Comparison of ENCODE assay signal across 26 mouse cellular contexts in genomic region chr15:97077665-97078064, GRCm38 (mm10). TPM values are rescaled to one million over a fixed set of nuclear protein-coding genes. Genes with fewer than 3 reads are reported as not detected.
"Had no signal": no experiment of that assay in that cellular context is flagged by ENCODE, and none has a peak within 500 bp of the region (broad histone marks: within the 10 kb centered on the region; RNA-seq: fewer than 3 reads in every experiment).

No protein-coding gene starts in this region.

- H3K36me3 ChIP-seq: heart, embryonic 13.5 days; heart, embryonic 15.5 days; hindbrain, embryonic 13.5 days; hindbrain, embryonic 15.5 days; kidney, embryonic 15.5 days; limb, embryonic 12.5 days had no signal

- H3K27me3 ChIP-seq: heart, embryonic 13.5 days; heart, embryonic 15.5 days; hindbrain, embryonic 13.5 days; hindbrain, embryonic 15.5 days; kidney, embryonic 15.5 days; limb, embryonic 12.5 days had no signal

- H3K4me2 ChIP-seq: heart, embryonic 11.5 days; heart, embryonic 13.5 days; heart, embryonic 15.5 days; hindbrain, embryonic 13.5 days; hindbrain, embryonic 15.5 days; kidney, embryonic 15.5 days; limb, embryonic 12.5 days had no signal

- H3K4me3 ChIP-seq: gastrocnemius, adult 2 months; heart, adult 2 months; heart, embryonic 13.5 days; heart, embryonic 15.5 days; hindbrain, embryonic 13.5 days; hindbrain, embryonic 15.5 days; kidney, embryonic 15.5 days; limb, embryonic 12.5 days had no signal

- H3K9ac ChIP-seq: heart, embryonic 13.5 days; heart, embryonic 15.5 days; hindbrain, embryonic 13.5 days; hindbrain, embryonic 15.5 days; kidney, embryonic 15.5 days; limb, embryonic 12.5 days had no signal

- H3K9me3 ChIP-seq: heart, embryonic 13.5 days; heart, embryonic 15.5 days; hindbrain, embryonic 13.5 days; hindbrain, embryonic 15.5 days; kidney, embryonic 15.5 days; limb, embryonic 12.5 days had no signal

- H3K27ac ChIP-seq: gastrocnemius, adult 2 months; heart, adult 2 months; heart, embryonic 13.5 days; heart, embryonic 15.5 days; hindbrain, embryonic 13.5 days; hindbrain, embryonic 15.5 days; hindbrain, postnatal 0 days; kidney, embryonic 15.5 days; kidney, postnatal 0 days; limb, embryonic 12.5 days had no signal

- DNase-seq: gastrocnemius, adult 2 months; gastrocnemius, postnatal 10 days; gastrocnemius, postnatal 25 days; heart, adult 2 months; heart, postnatal 14 days; heart, postnatal 36 days; kidney, adult 11 months; kidney, adult 2 months; kidney, adult 9 months; kidney, postnatal 14 days; kidney, postnatal 36 days; layer of hippocampus, adult 9-11 months; layer of hippocampus, postnatal 36 days; left cerebral cortex, postnatal 4 days; liver had no signal

- H3K4me1 ChIP-seq: hindbrain, embryonic 13.5 days; hindbrain, embryonic 15.5 days had no signal

- ATAC-seq: forebrain, embryonic 16.5 days; hindbrain, postnatal 0 days had no signal

RNA-seq across cellular contexts. Expression of gene Slc38a4, which starts 21.9 kb away (rescaled TPM):
- total RNA-seq: hematopoietic stem cell, adult 5-6 weeks had no signal
